ENCODE assay signal across 9 mouse cellular contexts in genomic region chr1:191025016-191026012, GRCm38 (mm10). TPM values are rescaled to one million over a fixed set of nuclear protein-coding genes. Genes with fewer than 3 reads are reported as not detected.
A peak's percentile ranks its signal among the peaks of the same experiment; 100 is the strongest.
DNase-seq lines count a peak whose midpoint lies in the region; ATAC-seq and TF ChIP-seq lines count a peak whose summit lies in the region.
"Had no signal": no experiment of that assay in that cellular context is flagged by ENCODE, and none has a peak within 500 bp of the region (broad histone marks: within the 10 kb centered on the region; RNA-seq: fewer than 3 reads in every experiment).

No protein-coding gene starts in this region.

- peak overlapping the region; percentile 94 for H3K9ac ChIP-seq in intestine, postnatal 0 days (ENCODE audit: low read depth, low read length)
- H3K9ac ChIP-seq in midbrain, embryonic 16.5 days (ENCODE audit: low read depth, low read length): peak overlapping the region; percentile 90

- peak overlapping the region; percentile 91 for H3K4me2 ChIP-seq in intestine, postnatal 0 days (replicated peaks; ENCODE audit: low read depth)
- H3K4me2 ChIP-seq in midbrain, embryonic 16.5 days (ENCODE audit: low read length): peak overlapping the region; percentile 96

- H3K27me3 ChIP-seq in intestine, postnatal 0 days (replicated peaks; ENCODE audit: control insufficient read depth, insufficient read depth, low read length): no peaks in the 10 kb centered on the region
- H3K27me3 ChIP-seq in midbrain, embryonic 16.5 days (ENCODE audit: control insufficient read depth, insufficient read depth, low read depth, low read length): no peaks in the 10 kb centered on the region

- DNase-seq in urinary bladder, postnatal 14 days (ENCODE audit: low spot score): peak; percentile 26
- DNase-seq in urinary bladder, adult 2 months (ENCODE audit: low spot score): no peak
- DNase-seq in cerebellum, adult 11-12 months: peak; percentile 38
- DNase-seq in gastrocnemius, postnatal 14 days: peak; percentile 30
- DNase-seq in liver: peak; percentile 48

- WGBS in intestine, postnatal 0 days: 2% methylated on average over 69 of the region's 69 CpGs
- WGBS in midbrain, embryonic 16.5 days: 2% methylated on average over 64 of the region's 69 CpGs

- TF ChIP-seq CTCF in intestine, postnatal 0 days (IDR thresholded peaks at IDR 0.05; ENCODE audit: low read depth): no peak

- peak overlapping the region; percentile 90 for H3K4me3 ChIP-seq in intestine, postnatal 0 days (ENCODE audit: low read depth, low read length)
- peak overlapping the region; percentile 87 for H3K4me3 ChIP-seq in midbrain, embryonic 16.5 days (ENCODE audit: low read depth, low read length)

- peak overlapping the region; percentile 90 for H3K27ac ChIP-seq in intestine, postnatal 0 days (ENCODE audit: low read depth, low read length)
- peak overlapping the region; percentile 85 for H3K27ac ChIP-seq in midbrain, embryonic 16.5 days (ENCODE audit: low read length)

- H3K4me1 ChIP-seq in intestine, postnatal 0 days (replicated peaks; ENCODE audit: control insufficient read depth, insufficient read depth, low read length): peaks cover 10% of the 10 kb centered on the region
- H3K4me1 ChIP-seq in midbrain, embryonic 16.5 days (ENCODE audit: control insufficient read depth, insufficient read depth, low read length): peaks cover 19% of the 10 kb centered on the region

- no peaks in the 10 kb centered on the region for H3K9me3 ChIP-seq in intestine, postnatal 0 days (ENCODE audit: control insufficient read depth)
- H3K9me3 ChIP-seq in midbrain, embryonic 16.5 days (replicated peaks; ENCODE audit: control insufficient read depth, low read length, poor library complexity, severe bottlenecking): no peaks in the 10 kb centered on the region

- peaks cover 6% of the 10 kb centered on the region; the same call in 1 of the 2 replicates for H3K36me3 ChIP-seq in intestine, postnatal 0 days (ENCODE audit: control insufficient read depth, insufficient read depth)
- H3K36me3 ChIP-seq in midbrain, embryonic 16.5 days (ENCODE audit: control insufficient read depth, insufficient read depth, low read length): peaks cover 5% of the 10 kb centered on the region; the same call in 1 of the 2 replicates

- peak; percentile 2; the same call in 1 of the 2 replicates for ATAC-seq in intestine, postnatal 0 days
- peak; percentile 67 for ATAC-seq in midbrain, embryonic 16.5 days
- no peak for ATAC-seq in monocyte, adult 5-6 weeks (replicated peaks; ENCODE audit: insufficient number of reproducible peaks, low FRiP score, low TSS enrichment, poor library complexity, severe bottlenecking)

- intact Hi-C loops in gastrocnemius, postnatal 14 days (cut with DNase I; ENCODE audit: low total_unique reads): loop anchor here (5.0 kb wide), 1 partner anchor 37 kb away; the partner anchor contains the start of genes Nsl1 and Tatdn3

RNA-seq across cellular contexts. Expression of gene Flvcr1, which starts 0.6 kb away (rescaled TPM):
- 16.5 and 18.3 TPM in 2 replicates for polyA plus RNA-seq in urinary bladder, adult 2 months (2012; rRNA removed)
- total RNA-seq in gastrocnemius, postnatal 14 days (2021): 10 to 100 TPM in 1 of 2 experiments, 1 to 10 TPM in 1; 9.3 to 14.5 TPM
- polyA plus RNA-seq in intestine, postnatal 0 days (2015; fragmentation: Nextera tagmentation; extraction: Ambion mirVana): 57.4 and 65.5 TPM in 2 replicates
- polyA plus RNA-seq in midbrain, embryonic 16.5 days (2015; fragmentation: Nextera tagmentation; extraction: Ambion mirVana): 7.8 and 7.9 TPM in 2 replicates
- total RNA-seq in monocyte, adult 5-6 weeks (2017): 43.6 to 66.2 TPM (median 54.3 TPM) in 3 replicates

RNA-seq across cellular contexts. Expression of gene Spata45, which starts 11.1 kb away (rescaled TPM):
- polyA plus RNA-seq in urinary bladder, adult 2 months (2012; rRNA removed): not detected in 2 replicates
- total RNA-seq in gastrocnemius, postnatal 14 days (2021): not detected
- 1.1 TPM in 2 replicates for polyA plus RNA-seq in intestine, postnatal 0 days (2015; fragmentation: Nextera tagmentation; extraction: Ambion mirVana)
- polyA plus RNA-seq in midbrain, embryonic 16.5 days (2015; fragmentation: Nextera tagmentation; extraction: Ambion mirVana): not detected in 2 replicates
- not detected in 3 replicates for total RNA-seq in monocyte, adult 5-6 weeks (2017)
- polyA plus RNA-seq: frontal cortex, adult 2 months had no signal

RNA-seq across cellular contexts. Expression of gene Tatdn3, which starts 37.4 kb away (rescaled TPM):
- polyA plus RNA-seq in urinary bladder, adult 2 months (2012; rRNA removed): 32.4 and 36.2 TPM in 2 replicates
- total RNA-seq in gastrocnemius, postnatal 14 days (2021): 10 to 100 TPM; 12.2 to 17.0 TPM
- polyA plus RNA-seq in intestine, postnatal 0 days (2015; fragmentation: Nextera tagmentation; extraction: Ambion mirVana): 17.3 and 18.1 TPM in 2 replicates
- polyA plus RNA-seq in midbrain, embryonic 16.5 days (2015; fragmentation: Nextera tagmentation; extraction: Ambion mirVana): 14.1 and 16.7 TPM in 2 replicates
- total RNA-seq in monocyte, adult 5-6 weeks (2017): 10.0 to 21.2 TPM (median 15.4 TPM) in 3 replicates

RNA-seq across cellular contexts. Expression of gene Nsl1, which starts 37.5 kb away (rescaled TPM):
- polyA plus RNA-seq in urinary bladder, adult 2 months (2012; rRNA removed): 0.80 and 1.3 TPM in 2 replicates
- total RNA-seq in gastrocnemius, postnatal 14 days (2021): 1 to 10 TPM in 1 of 2 experiments, under 1 TPM in 1; 0.66 to 1.1 TPM
- 3.8 TPM in 2 replicates for polyA plus RNA-seq in intestine, postnatal 0 days (2015; fragmentation: Nextera tagmentation; extraction: Ambion mirVana)
- polyA plus RNA-seq in midbrain, embryonic 16.5 days (2015; fragmentation: Nextera tagmentation; extraction: Ambion mirVana): 2.4 and 3.2 TPM in 2 replicates
- total RNA-seq in monocyte, adult 5-6 weeks (2017): 1.2 to 3.1 TPM (median 2.9 TPM) in 3 replicates

RNA-seq across cellular contexts. Expression of gene Vash2, which starts 46.2 kb away (rescaled TPM):
- polyA plus RNA-seq in urinary bladder, adult 2 months (2012; rRNA removed): 0.56 and 0.88 TPM in 2 replicates
- 1 to 10 TPM; 2.6 to 5.6 TPM for total RNA-seq in gastrocnemius, postnatal 14 days (2021)
- 3.5 and 3.9 TPM in 2 replicates for polyA plus RNA-seq in intestine, postnatal 0 days (2015; fragmentation: Nextera tagmentation; extraction: Ambion mirVana)
- 83.8 and 86.5 TPM in 2 replicates for polyA plus RNA-seq in midbrain, embryonic 16.5 days (2015; fragmentation: Nextera tagmentation; extraction: Ambion mirVana)
- 0.64 TPM in 1 of 3 replicates, not detected in the others for total RNA-seq in monocyte, adult 5-6 weeks (2017)
